Mouse (Mus musculus): ENCODE results near the gene Nid2. TPM values are rescaled to one million over a fixed set of nuclear protein-coding genes. Genes with fewer than 3 reads are reported as not detected.

Gene Nid2
- total RNA-seq, 2 experiments from 2014 or later: 59.7 to 74.5 TPM

DNA sequence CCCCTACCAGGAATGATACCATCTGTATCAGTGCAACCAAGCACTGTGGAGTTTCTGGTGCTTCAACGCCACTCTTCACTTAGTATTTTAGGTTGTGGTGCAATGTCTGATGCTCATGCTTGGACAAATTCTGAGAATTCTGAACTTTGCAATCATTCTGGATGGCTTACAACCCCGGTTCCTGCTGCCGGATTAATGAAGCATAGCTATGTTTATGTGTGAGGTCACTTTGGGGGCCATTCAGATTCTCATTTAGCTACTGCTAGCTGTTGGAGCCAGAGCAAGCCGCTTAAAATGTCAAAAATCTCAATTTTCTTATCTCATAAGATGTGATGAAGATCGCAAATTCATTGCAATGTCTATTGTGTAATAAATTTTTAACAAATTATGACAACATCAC, 6.2 kb upstream of the Nid2 start:
- no peak for DNase-seq

DNA sequence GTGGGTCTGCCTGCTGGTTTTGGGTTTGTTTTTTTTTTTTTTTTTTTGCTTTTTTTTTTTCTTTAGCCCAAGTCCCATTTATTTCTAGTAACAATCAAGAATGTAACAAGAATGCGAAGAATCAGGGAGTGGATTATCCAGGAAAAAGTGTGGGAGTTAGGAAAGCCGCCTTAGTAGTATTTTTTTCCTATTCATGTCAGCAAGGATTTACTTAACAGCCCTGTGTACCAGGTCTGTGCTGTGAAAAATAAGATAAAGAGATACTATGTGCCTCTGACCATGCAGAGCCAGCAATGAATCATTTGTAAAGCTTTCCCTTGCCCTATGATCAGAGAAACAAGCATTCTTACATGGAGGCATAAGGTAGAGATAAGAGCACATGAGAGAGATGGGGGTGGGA, 4.8 kb upstream of the Nid2 start:
- DNase-seq: no peak

DNA sequence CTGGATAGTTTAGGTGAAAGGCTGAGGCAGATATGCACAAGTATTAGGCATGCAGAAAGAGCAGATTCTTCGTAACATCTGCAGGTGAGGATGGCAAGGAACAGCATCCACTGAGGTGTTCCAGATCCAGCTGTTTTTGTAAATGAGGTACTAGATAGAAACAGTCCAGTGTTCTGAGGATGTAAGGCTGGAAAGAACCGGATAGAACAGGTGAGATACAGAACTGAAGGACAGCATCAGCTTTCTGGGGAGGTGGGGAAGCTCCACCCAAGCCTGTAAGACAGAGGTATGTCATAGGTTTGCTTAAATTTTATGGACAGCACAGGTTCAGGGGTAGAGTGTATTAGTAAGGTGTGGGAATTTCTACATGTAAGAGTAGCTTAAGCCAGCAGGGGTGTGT, 4.3 kb upstream of the Nid2 start:
- DNase-seq: no peak

DNA sequence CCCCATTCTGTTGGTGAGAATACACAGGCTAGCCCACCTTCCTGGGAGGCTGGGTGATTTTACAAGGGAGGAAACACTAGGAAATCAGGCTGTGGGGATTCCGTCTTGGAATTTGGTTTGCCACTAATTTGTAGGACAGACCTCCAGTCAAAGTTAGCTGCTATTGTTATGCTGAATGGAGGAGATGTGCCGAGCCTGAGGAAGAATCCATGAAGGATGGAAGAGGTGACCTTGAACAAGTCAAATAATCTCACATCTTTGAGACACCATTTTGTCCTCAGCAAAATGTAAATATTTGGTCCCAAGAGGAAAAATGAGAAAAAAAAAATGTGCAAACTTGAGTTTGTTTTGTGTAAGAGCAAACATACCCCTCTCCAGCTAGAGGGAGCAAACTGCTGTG, 1.3 kb upstream of the Nid2 start:
- DNase-seq: no peak

DNA sequence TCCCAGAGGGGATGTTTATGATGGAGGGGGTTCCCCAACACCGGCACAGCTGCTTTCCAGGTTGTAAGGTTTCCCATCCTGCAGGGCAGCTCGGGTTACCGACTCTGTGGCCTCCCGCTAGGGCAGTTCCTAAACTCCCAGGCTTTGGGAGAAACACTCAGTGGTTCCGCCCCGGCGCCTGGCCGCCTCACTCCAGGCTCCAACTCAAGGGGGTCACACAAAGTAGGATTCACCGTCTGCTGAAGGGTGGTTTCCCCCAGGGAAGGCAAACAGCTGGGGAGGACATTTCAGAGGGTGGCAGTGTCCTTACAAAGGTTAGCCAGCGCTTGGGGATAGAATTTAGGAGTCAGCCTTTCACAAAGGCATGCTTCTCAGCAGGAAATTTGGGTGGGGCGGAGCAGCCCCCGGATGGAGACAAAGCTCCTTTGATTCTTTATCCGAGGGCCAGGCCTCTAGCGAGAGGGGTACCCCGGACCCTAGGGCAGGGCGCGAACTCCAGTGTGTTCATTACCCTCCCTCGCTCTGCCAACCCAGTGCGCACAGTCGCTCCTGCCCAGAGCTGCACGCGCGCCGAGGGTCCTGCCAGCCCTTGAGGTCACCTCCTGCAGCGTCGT, 547 bp upstream of the Nid2 start:
- peak; percentile 27 for DNase-seq

DNA sequence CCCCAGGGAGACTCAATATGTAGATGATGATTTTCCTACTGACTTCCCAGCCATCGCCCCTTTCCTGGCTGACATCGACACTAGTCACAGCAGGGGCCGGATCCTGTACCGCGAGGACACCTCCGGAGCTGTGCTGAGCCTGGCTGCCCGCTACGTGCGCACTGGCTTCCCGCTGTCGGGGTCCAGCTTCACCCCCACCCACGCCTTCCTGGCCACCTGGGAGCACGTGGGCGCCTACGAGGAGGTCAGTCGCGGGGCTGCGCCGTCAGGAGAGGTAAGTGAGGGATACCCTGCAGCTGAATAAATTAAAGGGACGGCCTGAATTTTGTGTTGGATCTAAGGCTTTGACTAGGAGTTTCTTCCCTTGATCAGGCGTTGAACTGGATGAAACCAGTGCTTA, 1.2 kb downstream of the Nid2 start:
- peak; percentile 31 for DNase-seq

DNA sequence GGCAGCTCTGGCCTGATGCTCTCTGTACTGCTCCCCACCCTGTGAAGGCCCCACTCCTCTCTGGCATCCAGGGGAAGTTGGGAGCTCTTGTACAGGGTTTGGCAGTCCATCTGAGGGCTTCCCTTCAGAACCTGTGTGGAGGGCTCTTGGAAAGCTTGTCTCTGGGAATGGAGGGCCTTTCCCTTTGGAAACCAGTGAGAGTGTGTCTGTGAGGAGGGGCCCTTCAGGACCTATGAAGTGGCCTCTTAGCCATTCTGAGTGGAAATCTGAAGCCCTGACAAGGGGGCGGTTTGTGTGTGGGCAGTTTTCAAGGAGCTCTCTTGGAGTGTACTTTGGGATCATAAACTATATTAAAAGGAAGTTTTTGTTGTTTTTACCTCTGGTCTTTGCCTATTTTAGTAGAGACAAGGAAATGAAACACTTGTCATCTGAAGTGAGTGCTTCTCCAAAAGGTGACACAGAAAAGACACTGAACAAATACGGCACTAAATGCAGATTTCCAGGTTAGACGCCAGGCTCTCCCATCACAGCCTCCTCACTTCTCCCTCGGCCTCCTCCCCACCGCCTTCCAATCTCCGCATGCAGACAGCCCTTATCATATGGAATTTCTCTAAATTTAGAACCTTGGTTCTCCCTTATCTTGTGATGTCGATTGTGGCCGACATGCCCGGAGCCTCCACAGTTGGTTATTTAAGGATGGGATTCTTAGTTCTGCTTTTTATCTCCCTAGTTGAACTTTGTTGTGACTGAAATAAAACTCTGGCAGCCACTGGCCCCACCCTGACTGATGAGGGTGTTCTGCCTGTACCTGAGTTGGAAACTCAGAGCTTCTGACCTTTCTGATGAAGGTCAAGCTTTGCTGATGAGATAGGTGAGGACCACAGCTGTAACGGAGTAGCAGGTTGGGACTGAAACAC, 8.5 kb downstream of the Nid2 start:
- DNase-seq: no peak

DNA sequence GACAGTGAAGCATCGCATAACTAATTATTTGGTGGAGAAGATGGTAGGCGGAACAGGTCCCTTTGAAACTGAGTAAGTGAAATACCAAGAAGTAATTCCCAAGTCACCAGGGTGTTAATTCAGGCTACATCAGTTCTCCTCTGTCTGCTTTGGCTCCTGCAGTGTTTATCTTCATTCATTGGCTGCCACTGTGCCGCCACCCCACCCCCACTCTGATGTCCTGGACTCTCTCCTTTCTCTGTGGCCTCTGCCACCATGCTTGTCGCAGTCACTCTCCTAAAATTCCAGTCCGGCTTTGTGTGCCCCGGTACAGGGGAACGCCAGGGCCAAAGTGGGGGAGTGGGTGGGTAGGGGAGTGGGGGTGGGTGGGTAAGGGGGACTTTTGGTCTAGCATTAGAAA, 9.7 kb downstream of the Nid2 start:
- no peak for DNase-seq

DNA sequence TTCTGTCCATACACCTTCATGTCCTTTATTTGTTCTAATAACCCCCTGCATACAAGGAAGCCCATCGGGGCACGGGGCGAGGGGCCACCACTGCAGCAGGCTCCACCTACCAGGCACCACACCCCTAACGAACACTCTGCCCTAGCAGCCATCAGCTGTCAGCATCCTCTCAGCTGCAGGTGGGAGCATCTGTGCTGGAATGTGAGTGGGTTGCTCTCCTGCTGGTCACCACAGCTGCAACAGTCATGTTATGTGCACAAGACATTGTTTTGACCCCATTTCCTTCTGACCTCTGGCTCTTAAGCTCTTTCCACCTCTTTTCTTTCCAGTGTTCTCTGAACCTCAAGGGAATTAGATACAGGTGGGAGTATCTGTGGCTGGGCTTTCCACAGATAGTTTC, 10.9 kb downstream of the Nid2 start:
- no peak for DNase-seq

DNA sequence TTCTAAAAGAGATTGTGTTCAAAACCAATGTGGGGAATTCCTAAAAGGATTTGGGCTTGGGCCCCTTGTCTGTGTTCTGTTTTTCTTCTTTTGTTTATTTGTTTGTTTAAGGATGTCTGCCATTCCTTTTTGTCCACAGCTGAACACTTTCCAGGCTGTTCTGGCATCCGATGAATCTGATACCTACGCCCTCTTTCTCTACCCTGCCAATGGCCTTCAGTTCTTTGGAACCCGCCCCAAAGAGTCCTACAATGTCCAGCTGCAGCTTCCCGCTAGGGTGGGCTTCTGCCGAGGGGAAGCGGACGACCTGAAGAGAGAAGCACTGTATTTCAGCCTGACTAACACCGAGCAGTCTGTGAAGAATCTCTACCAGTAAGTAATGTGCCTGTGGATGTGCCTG, 12.5 kb downstream of the Nid2 start:
- no peak for DNase-seq

DNA sequence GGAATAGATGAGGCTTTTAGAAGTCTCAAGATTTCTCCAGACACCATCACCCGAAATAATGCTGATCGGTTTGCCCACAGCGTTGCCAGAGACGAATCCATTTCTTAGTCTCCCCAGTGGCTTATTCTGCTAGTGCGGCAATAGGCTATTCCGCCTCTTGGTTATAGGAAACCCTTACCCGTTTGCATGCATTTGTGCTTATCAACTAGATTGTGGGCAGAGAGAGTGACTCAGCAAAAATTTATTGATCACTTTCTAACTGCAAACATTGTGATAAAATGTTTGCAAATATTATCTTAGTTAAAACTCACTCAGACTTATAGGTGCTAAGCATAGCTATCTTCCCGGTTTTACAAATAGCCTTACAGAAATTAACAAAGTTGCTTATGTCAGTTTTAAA, 13.3 kb downstream of the Nid2 start:
- DNase-seq: no peak

DNA sequence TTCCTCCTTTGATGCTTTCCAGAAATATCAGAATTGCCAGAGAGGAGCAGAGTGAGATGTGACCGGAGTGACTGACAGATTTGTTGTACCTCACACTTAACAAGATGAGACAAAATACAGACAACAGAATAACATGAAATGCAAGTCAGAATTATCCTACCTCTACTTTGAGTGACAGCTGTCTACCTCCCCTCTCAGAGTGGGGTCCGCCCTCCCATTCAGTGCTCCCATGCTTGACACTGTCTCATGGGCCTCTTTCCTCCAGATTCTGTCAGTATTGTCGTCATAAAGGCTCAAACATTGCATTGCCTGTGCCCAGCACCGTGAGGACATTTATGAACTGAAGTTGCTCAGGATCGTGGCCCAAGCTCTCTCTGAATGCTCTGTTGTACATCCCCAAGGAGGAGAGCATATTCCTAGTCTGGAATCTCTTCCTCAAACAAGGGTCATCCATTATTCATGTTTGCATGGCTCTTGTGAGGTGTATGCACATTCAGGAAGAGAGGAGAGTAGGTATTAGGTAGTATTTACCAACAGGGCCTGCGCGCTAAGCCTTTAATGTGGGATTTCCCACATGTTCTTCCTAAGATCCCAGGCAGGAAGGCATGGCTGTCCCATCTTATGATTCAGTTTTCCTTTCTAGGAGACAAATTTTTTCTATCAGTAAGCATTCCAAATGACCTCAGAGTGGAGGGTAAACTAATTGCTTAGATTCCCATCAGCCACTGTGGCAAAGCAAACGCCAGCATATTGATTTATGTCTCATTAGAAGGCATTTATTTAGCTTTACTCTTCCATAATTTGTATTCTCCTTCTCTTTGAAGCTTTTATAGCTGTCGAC, 14.7 kb downstream of the Nid2 start:
- no peak for DNase-seq

DNA sequence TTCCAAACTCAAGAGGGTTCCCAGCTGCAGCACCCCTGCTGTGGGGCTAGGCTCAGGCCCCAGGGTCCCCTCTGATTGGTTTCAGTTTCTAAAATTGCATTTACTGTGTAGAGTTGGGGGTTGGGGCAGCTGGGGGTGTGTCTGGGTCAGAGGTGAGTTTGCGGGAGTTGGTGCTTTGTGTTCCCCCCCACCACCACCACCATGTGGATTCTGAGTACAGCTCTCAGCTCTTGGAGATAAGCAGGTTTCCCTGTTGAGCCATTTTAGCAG, 15.2 kb downstream of the Nid2 start:
- no peak for DNase-seq

DNA sequence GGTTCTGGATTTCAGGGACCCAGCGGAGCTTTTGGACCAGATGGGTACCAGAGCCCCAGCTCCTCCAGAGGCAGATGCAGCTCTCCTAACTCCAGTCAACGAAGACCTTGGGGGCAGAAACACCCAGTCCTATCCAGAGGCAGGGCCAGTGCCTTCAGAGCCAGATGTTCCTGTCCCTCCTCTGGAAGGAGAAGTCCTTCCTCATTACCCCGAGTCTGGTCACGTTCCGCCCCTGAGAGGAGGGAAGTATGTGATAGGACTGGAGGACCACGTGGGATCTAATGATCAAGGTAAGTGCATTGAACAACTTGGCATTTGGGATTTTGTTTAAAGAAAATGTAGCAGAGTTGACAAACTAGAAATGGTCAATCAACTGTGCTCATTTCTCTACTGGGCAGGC, 17.6 kb downstream of the Nid2 start:
- no peak for DNase-seq

DNA sequence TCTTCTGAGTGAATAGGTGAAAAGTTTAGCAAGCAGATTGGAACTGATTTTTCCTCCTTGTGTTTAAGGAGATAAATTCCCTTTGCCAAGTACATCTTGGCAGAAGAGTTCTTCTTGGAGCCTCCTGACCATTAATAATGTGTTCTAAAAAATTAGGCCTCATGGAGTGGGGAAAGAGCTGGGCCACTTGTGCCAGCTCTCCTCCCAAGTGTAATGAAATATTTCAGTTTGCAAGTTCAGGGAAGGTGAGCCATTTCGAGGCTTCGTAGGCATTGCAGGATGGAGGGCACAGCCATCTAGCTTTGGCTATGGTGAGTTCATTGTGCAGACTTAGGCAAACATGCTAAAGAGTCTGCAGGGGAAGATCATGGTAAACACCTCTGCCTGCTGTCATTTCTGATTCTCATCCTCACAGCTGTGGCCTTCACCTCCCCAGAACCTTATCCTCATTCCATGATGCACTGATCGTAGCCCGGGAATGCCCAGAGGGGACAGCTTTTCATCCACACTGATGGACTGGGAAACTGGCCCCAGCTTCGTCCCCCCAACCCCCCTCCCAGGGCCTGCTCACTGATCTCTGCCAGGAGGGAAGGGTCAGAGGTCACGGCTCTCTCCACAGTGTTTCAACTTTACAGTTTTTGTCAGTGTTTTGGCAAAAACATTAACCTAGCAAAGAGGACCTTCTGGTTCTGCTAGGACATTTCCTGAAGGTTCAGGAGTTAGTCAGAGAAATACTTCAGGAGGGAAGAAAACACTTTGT, 18.6 kb downstream of the Nid2 start:
- peak; percentile 54 for DNase-seq

DNA sequence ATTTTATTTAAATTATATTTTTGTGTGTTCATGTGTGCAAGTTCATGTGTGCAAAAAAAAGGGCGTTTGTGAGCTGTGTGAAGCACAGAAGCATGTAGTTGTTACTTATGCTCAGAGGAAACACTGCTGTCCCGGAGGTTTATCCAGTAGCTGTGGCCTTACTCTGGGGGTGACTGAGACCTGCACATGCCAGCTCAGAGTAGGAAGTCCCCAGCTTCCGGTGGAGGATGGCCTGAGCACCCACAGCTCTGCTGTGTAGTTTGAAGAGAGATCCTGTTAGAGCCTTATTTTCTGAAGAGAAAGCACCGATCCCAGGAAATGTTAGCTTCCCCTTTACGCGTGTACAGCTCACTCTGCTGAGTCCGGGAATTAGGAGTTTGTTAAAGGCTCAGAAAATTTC, 20.1 kb downstream of the Nid2 start:
- peak; percentile 14 for DNase-seq

DNA sequence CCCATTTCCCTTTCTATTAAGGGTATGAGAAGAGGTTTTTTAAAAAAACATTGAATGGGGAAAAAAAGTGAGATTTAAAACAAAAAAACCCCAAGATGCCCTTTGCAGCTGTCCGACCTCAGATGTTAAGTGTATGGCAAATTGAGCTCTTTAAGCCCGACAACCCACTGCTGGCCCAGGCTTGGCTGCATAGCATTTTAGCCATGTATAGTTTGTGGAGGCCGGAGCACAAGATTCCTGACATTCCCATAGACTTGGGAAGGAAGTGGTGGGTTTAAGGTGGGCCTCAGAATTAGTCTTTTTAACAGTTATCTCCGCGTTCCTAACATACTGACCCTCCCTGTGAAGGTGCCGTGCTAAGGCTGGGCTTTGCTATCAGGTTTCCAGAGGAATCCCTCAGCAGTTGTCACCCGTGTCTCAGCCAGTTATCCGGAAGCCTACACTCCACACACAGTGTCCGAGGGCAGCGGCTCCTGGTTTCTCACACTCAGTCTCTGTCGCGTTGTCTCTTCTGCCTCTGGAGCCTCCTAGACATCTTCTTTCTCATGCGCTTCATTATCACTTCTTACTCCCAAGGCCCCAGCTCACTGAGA, 23.1 kb downstream of the Nid2 start:
- DNase-seq: no peak

DNA sequence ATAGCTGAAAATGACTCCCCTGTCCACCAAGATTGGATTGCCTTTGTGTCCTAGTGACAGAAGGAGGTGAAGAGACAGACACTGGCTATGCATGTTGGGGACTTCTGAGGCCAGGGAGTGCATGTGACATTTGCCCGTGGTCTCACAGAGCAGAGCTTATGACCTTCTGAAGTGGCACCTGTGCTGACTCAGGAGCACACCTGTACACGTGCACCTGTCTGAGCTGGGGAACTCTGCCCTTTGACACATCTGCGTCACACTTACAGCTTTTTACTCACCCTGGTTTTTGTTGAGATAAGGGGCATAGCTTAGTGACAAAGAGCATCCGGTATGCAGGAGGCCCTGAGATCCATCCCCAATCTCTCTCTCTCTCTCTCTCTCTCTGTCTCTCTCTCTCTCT, 24.4 kb downstream of the Nid2 start:
- DNase-seq: no peak

DNA sequence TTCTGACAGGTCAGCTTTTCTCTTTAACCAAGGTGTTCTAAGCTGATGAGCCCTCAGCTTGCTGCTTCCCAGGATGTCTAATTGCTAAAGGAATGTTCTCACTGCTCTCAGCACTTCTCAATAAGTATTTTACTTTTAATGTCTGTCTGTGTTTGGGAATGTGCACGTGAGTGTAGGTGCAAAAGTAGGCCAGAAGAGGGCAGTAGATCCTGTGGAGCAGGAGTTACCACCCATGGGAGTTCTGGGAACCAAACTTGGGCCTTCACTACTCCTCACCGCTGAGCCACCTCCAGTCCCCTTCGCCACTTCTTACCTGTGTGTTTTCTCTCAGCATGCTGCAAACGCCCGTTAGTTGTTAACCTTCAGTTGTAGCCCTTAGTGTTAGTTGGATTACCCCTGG, 25.1 kb downstream of the Nid2 start:
- DNase-seq: no peak

DNA sequence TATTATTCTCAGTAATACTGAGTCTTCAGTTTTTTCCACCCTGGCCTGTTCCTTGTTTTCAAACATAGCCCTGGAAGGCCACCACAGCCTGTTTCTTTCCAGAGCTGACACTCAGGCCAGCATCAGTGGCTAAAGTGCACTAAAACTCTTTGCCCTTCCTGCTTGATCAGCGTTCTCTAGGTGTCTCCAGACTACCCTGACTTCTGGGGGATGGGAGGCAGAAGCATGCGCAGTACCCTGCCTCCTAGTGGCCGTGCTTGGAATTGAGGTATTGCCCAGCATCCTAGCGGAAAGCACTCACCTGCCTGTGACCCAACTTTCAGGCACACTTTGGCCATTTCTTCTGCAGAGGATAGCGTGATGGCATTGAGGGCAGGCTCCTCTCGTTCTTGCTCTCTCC, 25.8 kb downstream of the Nid2 start:
- DNase-seq: peak; percentile 56

DNA sequence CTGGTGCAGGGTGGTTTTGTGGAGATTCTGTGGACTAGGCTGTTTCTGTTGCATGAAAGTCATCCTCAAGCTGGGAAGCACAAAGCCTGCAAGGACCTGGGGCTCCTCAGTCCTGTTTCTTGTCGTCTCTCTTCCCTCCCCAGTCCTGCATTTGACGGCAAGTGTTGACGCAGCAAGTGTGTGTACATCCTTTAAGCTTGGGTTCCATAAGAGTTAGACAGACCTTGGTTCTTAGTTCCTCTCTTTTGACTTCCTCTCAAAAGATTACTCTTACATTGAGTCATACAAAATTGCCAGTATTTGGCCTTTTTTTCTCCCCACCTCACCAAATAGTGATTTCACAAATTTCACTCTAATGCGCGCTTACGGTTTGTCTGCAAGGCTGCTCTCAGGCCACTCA, 26.3 kb downstream of the Nid2 start:
- no peak for DNase-seq

DNA sequence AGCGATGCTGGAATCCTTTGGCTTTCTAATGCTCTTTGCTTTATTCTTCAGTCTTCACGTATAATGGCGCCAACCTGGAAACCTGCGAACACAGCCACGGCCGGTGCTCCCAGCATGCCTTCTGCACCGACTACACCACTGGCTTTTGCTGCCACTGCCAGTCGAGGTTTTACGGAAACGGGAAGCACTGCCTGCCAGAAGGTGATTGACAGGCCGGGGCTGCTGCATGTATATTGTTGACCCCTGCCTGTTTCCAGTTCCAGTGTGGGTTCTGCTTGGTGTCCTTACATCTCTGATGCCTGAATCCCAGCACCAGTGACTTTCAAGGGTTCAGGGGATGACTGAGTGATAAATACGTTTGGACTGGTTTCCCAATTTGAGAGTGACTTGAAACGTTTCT, 26.9 kb downstream of the Nid2 start:
- no peak for DNase-seq

Data from adrenal gland, postnatal 10 days (tissue).